Mouse (Mus musculus): ENCODE measurements at regions not wholly inside any gene's neighbourhood (a gene's known extent, or its start where the extent isn't known, plus 50 kb on each side); places are given as distances from the start of the nearest gene placed in this dataset.

DNA sequence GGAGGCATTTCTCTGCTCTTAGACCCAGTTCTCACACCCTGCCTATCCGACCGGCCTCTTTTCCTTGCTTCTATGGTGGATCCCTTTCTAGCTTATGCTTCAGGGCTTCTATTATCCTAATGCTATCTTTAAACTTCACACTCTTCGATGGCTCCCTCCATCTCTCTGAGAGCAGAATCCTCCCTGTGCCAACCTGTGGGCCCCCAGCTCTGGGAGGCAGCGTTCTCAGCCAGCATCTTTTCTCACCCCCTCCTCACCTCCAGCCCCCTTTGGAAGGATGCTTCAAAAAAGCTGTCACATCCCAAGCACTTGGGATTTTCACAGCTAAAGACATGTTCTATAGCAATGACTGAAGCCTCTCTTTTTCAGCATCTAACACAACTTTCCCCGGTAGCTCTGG lies 626.8 kb upstream of the 3110018I06Rik start:
- no peak for TF ChIP-seq TAL1 (IDR thresholded peaks at IDR 0.05; ENCODE audit: low read length)
- TF ChIP-seq CTCF (IDR thresholded peaks at IDR 0.05 in 2 of 3, conservative IDR thresholded peaks at IDR 0.05 in 1 of 3; ENCODE audit: control insufficient read depth in 1 of 3, insufficient read depth in 1 of 3, low read depth in 2 of 3, low read length in 3 of 3, poor library complexity in 1 of 3, severe bottlenecking in 1 of 3): no peak
